Mouse (Mus musculus) stomach, embryonic 14.5 days (tissue): ENCODE data around the gene Dtd2. TPM values are rescaled to one million over a fixed set of nuclear protein-coding genes. Genes with fewer than 3 reads are reported as not detected.

Source experiments
- ATAC-seq: fragments of 200-750 bp; cut with Nextera tagmentation; 2 replicates; pipeline ENCODE4 v1.8.0; 2017; ENCODE audit warnings: low read depth, moderate TSS enrichment; ENCODE audit not compliant: insufficient number of reproducible peaks, insufficient read depth, low FRiP score
- H3K27ac ChIP-seq: fragments of 300-500 bp; sonication (generic); 2 replicates; pipeline ENCODE4 v1.5.1; 2014; ENCODE audit warnings: mild to moderate bottlenecking, low read length, moderate library complexity, mixed read lengths
- H3K27me3 ChIP-seq: fragments of 300-500 bp; sonication (generic); 2 replicates; pipeline ENCODE4 v1.6.1; 2014; ENCODE audit warnings: low read length, control low read depth, mixed read lengths; ENCODE audit not compliant: control insufficient read depth, insufficient read depth
- H3K36me3 ChIP-seq: fragments of 300-500 bp; sonication (generic); 2 replicates; pipeline ENCODE4 v1.6.1; 2014; ENCODE audit warnings: mild to moderate bottlenecking, control low read depth, low read length, moderate library complexity, mixed read lengths; ENCODE audit not compliant: control insufficient read depth, insufficient read depth
- H3K4me1 ChIP-seq: fragments of 300-500 bp; sonication (generic); 2 replicates; pipeline ENCODE4 v1.6.1; 2014; ENCODE audit warnings: low read length, control low read depth, mixed read lengths; ENCODE audit not compliant: control insufficient read depth, insufficient read depth
- H3K4me2 ChIP-seq: fragments of 300-500 bp; sonication (generic); replicated peaks from 2 replicates; pipeline ENCODE4 v1.6.1; 2014; ENCODE audit warnings: low read depth, low read length, control low read depth
- H3K4me3 ChIP-seq: fragments of 300-500 bp; sonication (generic); 2 replicates; pipeline ENCODE4 v1.5.1; 2014; ENCODE audit warnings: low read depth, low read length, control low read depth
- H3K9ac ChIP-seq: fragments of 300-500 bp; sonication (generic); replicated peaks from 2 replicates; pipeline ENCODE4 v1.6.1; 2014; ENCODE audit warnings: low read depth, mild to moderate bottlenecking, control low read depth, low read length, moderate library complexity, mixed read lengths
- H3K9me3 ChIP-seq: fragments of 300-500 bp; sonication (generic); 2 replicates; pipeline ENCODE4 v1.6.1; 2016; ENCODE audit warnings: low read depth, low read length, control low read depth; ENCODE audit not compliant: control insufficient read depth
- WGBS: fragments of 180-500 bp; shearing (Covaris S2); extraction: QIAGEN DNeasy Blood & Tissue Kit; methylation state at CpG from one replicate; pipeline ENCODE4 v1.1.7; 2014; 5-methylcytosine and 5-hydroxymethylcytosine counted together
- polyA plus RNA-seq: library from polyadenylated mRNA; unstranded; fragments of >200 nt; fragmentation: Nextera tagmentation; extraction: Ambion mirVana; gene quantifications from 2 replicates; pipeline ENCODE4 v1.2.1, GENCODE M21; 2014

Gene Dtd2
- polyA plus RNA-seq, 1 experiment from 2014 or later = 25.4 TPM

- no peaks in the 10 kb centered on the region for H3K4me1 ChIP-seq
- H3K4me3 ChIP-seq = no peak overlapping the region
- H3K27ac ChIP-seq = no peak overlapping the region
- no peaks in the 10 kb centered on the region for H3K36me3 ChIP-seq
- H3K9me3 ChIP-seq = no peaks in the 10 kb centered on the region
- H3K27me3 ChIP-seq = no peaks in the 10 kb centered on the region
- no peak for ATAC-seq
- H3K4me2 ChIP-seq = no peak overlapping the region
- 63% methylated on average over 9 of the region's 9 CpGs for WGBS
- H3K9ac ChIP-seq = no peak overlapping the region
These were observed 29.8 kb downstream of the Dtd2 start for GRCm38 (mm10) chr12:51976531-51976930.

- Histone ChIP-seq H3K4me3 (no peak overlapping the region), H3K27me3 (no peaks in the 10 kb centered on the region), H3K9me3 (no peaks in the 10 kb centered on the region), H3K36me3 (no peaks in the 10 kb centered on the region), H3K4me2 (no peak overlapping the region), H3K9ac (no peak overlapping the region), H3K4me1 (peaks cover 7% of the 10 kb centered on the region; the same call in 1 of the 2 replicates), H3K27ac (no peak overlapping the region)
- WGBS = 75% methylated on average over 1 of the region's 1 CpGs
- no peak for ATAC-seq
These were observed 31.9 kb downstream of the Dtd2 start for GRCm38 (mm10) chr12:51974381-51974780.

GRCm38 (mm10) chr12:51972269-51973065 lies 33.8 kb downstream of the Dtd2 start:
- WGBS = 88% methylated on average over 5 of the region's 5 CpGs

GRCm38 (mm10) chr12:51971070-51971664 lies 35.1 kb downstream of the Dtd2 start, which contains the start of gene Heatr5a:
TSS of gene Heatr5a (minus strand) at chr12:51971321.
- H3K4me2 ChIP-seq = peak within 1 kb of the TSS; percentile 64
- under 1% methylated on average over 46 of the region's 53 CpGs for WGBS
- H3K9ac ChIP-seq = peak within 1 kb of the TSS; percentile 81
- H3K27ac ChIP-seq = peak within 1 kb of the TSS; percentile 92
- peak; percentile 97 for ATAC-seq
- H3K9me3 ChIP-seq = no peaks in the 10 kb centered on the region
- H3K4me3 ChIP-seq = peak within 1 kb of the TSS; percentile 91
- peaks cover 7% of the 10 kb centered on the region; the same call in 1 of the 2 replicates for H3K4me1 ChIP-seq
- H3K36me3 ChIP-seq = no peaks in the 10 kb centered on the region
- no peaks in the 10 kb centered on the region for H3K27me3 ChIP-seq

More at GRCm38 (mm10) chr12:51972269-51973065, 33.8 kb downstream of the Dtd2 start:
- no peak for ATAC-seq
- Histone ChIP-seq H3K36me3 (no peaks in the 10 kb centered on the region), H3K4me1 (peaks cover 7% of the 10 kb centered on the region; the same call in 1 of the 2 replicates), H3K27me3 (no peaks in the 10 kb centered on the region), H3K4me3 (no peak overlapping the region), H3K9ac (no peak overlapping the region), H3K27ac (no peak overlapping the region), H3K9me3 (no peaks in the 10 kb centered on the region), H3K4me2 (no peak overlapping the region)

- ATAC-seq = peak; percentile 69; the same call in 1 of the 2 replicates
- WGBS = under 1% methylated on average over 34 of the region's 35 CpGs
These were observed 35.8 kb downstream of the Dtd2 start for GRCm38 (mm10) chr12:51970352-51971069.

GRCm38 (mm10) chr12:51969876-51970275 lies 36.4 kb downstream of the Dtd2 start:
- peak overlapping the region; percentile 91 for H3K4me3 ChIP-seq
- peak overlapping the region; percentile 81; the same call in 1 of the 2 replicates for H3K9ac ChIP-seq
- WGBS = 10% methylated on average over 7 of the region's 7 CpGs
- ATAC-seq = no peak
- H3K27ac ChIP-seq = no peak overlapping the region
- H3K4me1 ChIP-seq = peaks cover 7% of the 10 kb centered on the region; the same call in 1 of the 2 replicates
- no peaks in the 10 kb centered on the region for H3K9me3 ChIP-seq
- no peaks in the 10 kb centered on the region for H3K27me3 ChIP-seq
- peak overlapping the region; percentile 64 for H3K4me2 ChIP-seq
- H3K36me3 ChIP-seq = no peaks in the 10 kb centered on the region

More at GRCm38 (mm10) chr12:51970352-51971069, 35.8 kb downstream of the Dtd2 start:
- H3K36me3 ChIP-seq = no peaks in the 10 kb centered on the region
- H3K9me3 ChIP-seq = no peaks in the 10 kb centered on the region
- peak overlapping the region; percentile 91 for H3K4me3 ChIP-seq
- peak overlapping the region; percentile 81 for H3K9ac ChIP-seq
- peak overlapping the region; percentile 64 for H3K4me2 ChIP-seq
- H3K4me1 ChIP-seq = peaks cover 7% of the 10 kb centered on the region; the same call in 1 of the 2 replicates
- peak overlapping the region; percentile 92 for H3K27ac ChIP-seq
- H3K27me3 ChIP-seq = no peaks in the 10 kb centered on the region

GRCm38 (mm10) chr12:51969092-51969491 lies 37.2 kb downstream of the Dtd2 start:
- Histone ChIP-seq H3K4me1 (peaks cover 7% of the 10 kb centered on the region; the same call in 1 of the 2 replicates), H3K27ac (no peak overlapping the region), H3K27me3 (no peaks in the 10 kb centered on the region), H3K36me3 (no peaks in the 10 kb centered on the region), H3K9ac (no peak overlapping the region), H3K4me3 (no peak overlapping the region), H3K9me3 (no peaks in the 10 kb centered on the region), H3K4me2 (no peak overlapping the region)
- no peak for ATAC-seq
- 78% methylated on average over 2 of the region's 2 CpGs for WGBS
